In the genomic region with DNA sequence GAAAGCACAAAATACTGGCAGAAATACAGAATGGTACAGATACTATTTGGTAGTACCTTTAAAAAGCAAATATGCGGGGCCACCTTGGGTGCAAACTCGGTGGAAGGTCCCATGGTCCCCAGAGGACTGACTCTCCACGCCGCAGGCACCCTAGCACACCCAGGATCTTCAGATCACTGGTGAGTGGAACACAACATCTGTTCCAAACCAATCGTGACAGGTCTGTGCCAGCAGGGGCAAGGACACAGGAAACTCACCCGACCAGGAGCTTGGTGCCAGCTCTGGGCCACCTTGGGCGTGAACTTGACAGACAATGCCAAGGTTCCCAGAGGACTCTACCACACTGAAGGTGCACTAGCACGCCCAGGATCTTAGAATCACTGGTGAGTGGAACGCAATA, we compare ENCODE assay signal across 26 mouse cellular contexts.
DNase-seq lines count a peak whose midpoint lies in the region; ATAC-seq and TF ChIP-seq lines count a peak whose summit lies in the region.
"Had no signal": no experiment of that assay in that cellular context is flagged by ENCODE, and none has a peak within 500 bp of the region (broad histone marks: within the 10 kb centered on the region; RNA-seq: fewer than 3 reads in every experiment).

No protein-coding gene starts in this region.

- H3K36me3 ChIP-seq in midbrain, embryonic 11.5 days (ENCODE audit: control insufficient read depth, insufficient read depth, low read length): no peaks in the 10 kb centered on the region
- H3K36me3 ChIP-seq in midbrain, postnatal 0 days (ENCODE audit: insufficient read depth, low read length): no peaks in the 10 kb centered on the region
- H3K36me3 ChIP-seq in CH12.LX (replicated peaks in 1 of 2; ENCODE audit: control insufficient read depth in 1 of 2, insufficient read depth in 1 of 2, low read length in 1 of 2): peaks cover 0 to 14% of the 10 kb centered on the region in 2 experiments
- H3K36me3 ChIP-seq: forebrain, embryonic 12.5 days; heart, embryonic 12.5 days; limb, embryonic 12.5 days; neural tube, embryonic 13.5 days; stomach, embryonic 15.5 days had no signal

- no peak overlapping the region for H3K4me2 ChIP-seq in midbrain, embryonic 11.5 days
- H3K4me2 ChIP-seq in midbrain, postnatal 0 days (ENCODE audit: low read depth, low read length, poor library complexity, severe bottlenecking): no peak overlapping the region
- no peak overlapping the region for H3K4me2 ChIP-seq in CH12.LX (ENCODE audit: insufficient read depth, low read depth, poor library complexity, severe bottlenecking)
- H3K4me2 ChIP-seq: forebrain, embryonic 12.5 days; heart, embryonic 12.5 days; limb, embryonic 12.5 days; liver, embryonic 13.5 days; neural tube, embryonic 13.5 days; stomach, embryonic 15.5 days had no signal

- no peak for TF ChIP-seq CTCF in midbrain, postnatal 0 days (IDR thresholded peaks at IDR 0.05)
- no peak for TF ChIP-seq CTCF in CH12.LX (conservative IDR thresholded peaks at IDR 0.05 in 1 of 2, IDR thresholded peaks at IDR 0.05 in 1 of 2; ENCODE audit: low read depth in 2 of 2, low read length in 2 of 2)

- TF ChIP-seq RAD21 in CH12.LX (IDR thresholded peaks at IDR 0.05; ENCODE audit: low read depth, low read length): no peak

- dilution Hi-C loops in CH12.LX (cut with MboI; ENCODE audit: extremely low pct_ligation_motif_present, extremely low pct_unique_long_range_greater_than_20kb, low sequenced_read_pairs): no loop called here

- WGBS in midbrain, embryonic 11.5 days: 93% methylated on average over 9 of the region's 9 CpGs
- 96% methylated on average over 9 of the region's 9 CpGs for WGBS in midbrain, postnatal 0 days

- TF ChIP-seq POLR2A in CH12.LX (IDR thresholded peaks at IDR 0.05; ENCODE audit: low read depth, low read length): no peak

- H3K4me1 ChIP-seq in midbrain, embryonic 11.5 days (ENCODE audit: control insufficient read depth, insufficient read depth, low read length): no peaks in the 10 kb centered on the region
- H3K4me1 ChIP-seq in midbrain, postnatal 0 days (ENCODE audit: insufficient read depth, low read length): no peaks in the 10 kb centered on the region
- H3K4me1 ChIP-seq in CH12.LX (ENCODE audit: control insufficient read depth in 1 of 2, insufficient read depth in 2 of 2): peaks cover 5 to 14% of the 10 kb centered on the region in 2 experiments
- H3K4me1 ChIP-seq: forebrain, embryonic 12.5 days; liver, embryonic 13.5 days; neural tube, embryonic 13.5 days; stomach, embryonic 15.5 days had no signal

- no peak for ATAC-seq in midbrain, embryonic 11.5 days (ENCODE audit: low FRiP score)
- no peak for ATAC-seq in midbrain, postnatal 0 days (ENCODE audit: low FRiP score)
- peak; percentile 64 for ATAC-seq in neutrophil, adult 5-6 weeks (ENCODE audit: extremely low read depth, insufficient number of reproducible peaks, low FRiP score, poor library complexity, severe bottlenecking)
- ATAC-seq: hindbrain, embryonic 16.5 days had no signal

- no peak for TF ChIP-seq EP300 in CH12.LX (IDR thresholded peaks at IDR 0.05; ENCODE audit: low read length)

- H3K27me3 ChIP-seq in midbrain, embryonic 11.5 days (ENCODE audit: control insufficient read depth, insufficient read depth, low read length): no peaks in the 10 kb centered on the region
- no peaks in the 10 kb centered on the region for H3K27me3 ChIP-seq in midbrain, postnatal 0 days (ENCODE audit: insufficient read depth, low read length)
- no peaks in the 10 kb centered on the region for H3K27me3 ChIP-seq in CH12.LX (replicated peaks)
- H3K27me3 ChIP-seq: forebrain, embryonic 12.5 days; heart, embryonic 12.5 days; limb, embryonic 12.5 days; liver, embryonic 13.5 days; neural tube, embryonic 13.5 days; stomach, embryonic 15.5 days had no signal

- H3K27ac ChIP-seq in midbrain, embryonic 11.5 days (ENCODE audit: low read depth, low read length): no peak overlapping the region
- no peak overlapping the region for H3K27ac ChIP-seq in midbrain, postnatal 0 days (ENCODE audit: low read depth, low read length)
- no peak overlapping the region for H3K27ac ChIP-seq in CH12.LX (ENCODE audit: insufficient read depth, low read depth)
- H3K27ac ChIP-seq: forebrain, embryonic 12.5 days; layer of hippocampus, adult 2 months; left cerebral cortex, adult 2 months; limb, embryonic 12.5 days; liver, embryonic 13.5 days; neural tube, embryonic 13.5 days; stomach, embryonic 15.5 days had no signal

- H3K9me3 ChIP-seq in midbrain, embryonic 11.5 days (ENCODE audit: control insufficient read depth, low read length): no peaks in the 10 kb centered on the region
- H3K9me3 ChIP-seq in midbrain, postnatal 0 days (ENCODE audit: low read length): no peaks in the 10 kb centered on the region
- H3K9me3 ChIP-seq in CH12.LX (replicated peaks; ENCODE audit: low read length): peaks cover 6% of the 10 kb centered on the region
- H3K9me3 ChIP-seq: forebrain, embryonic 12.5 days; heart, embryonic 12.5 days; limb, embryonic 12.5 days; liver, embryonic 13.5 days; neural tube, embryonic 13.5 days; stomach, embryonic 15.5 days had no signal

- no peaks in the 10 kb centered on the region for H3K79me2 ChIP-seq in CH12.LX (replicated peaks; ENCODE audit: control insufficient read depth, extremely low read depth, insufficient read depth, poor library complexity, severe bottlenecking)

- DNase-seq in heart, adult 18-20 months: peak; percentile 25 to 37
- DNase-seq in heart, postnatal 4 days: no peak
- DNase-seq in midbrain, embryonic 11.5 days (ENCODE audit: low spot score, missing footprints): peak; percentile 37
- DNase-seq in midbrain, postnatal 0 days (ENCODE audit: low spot score): no peak
- DNase-seq in CH12.LX (ENCODE audit: extremely low read depth): peak; percentile 19
- no peak for DNase-seq in gastrocnemius, postnatal 25 days
- no peak for DNase-seq in kidney, adult 9 months
- DNase-seq: adrenal gland, postnatal 25 days; cerebellum, adult 18-20 months; cerebellum, postnatal 10 days; gastrocnemius, postnatal 10 days; kidney, adult 18-20 months; kidney, postnatal 36 days; liver, embryonic 13.5 days; lung, adult 2 months; lung, postnatal 10 days had no signal

- no peak overlapping the region for H3K9ac ChIP-seq in midbrain, embryonic 11.5 days (ENCODE audit: low read length)
- H3K9ac ChIP-seq in midbrain, postnatal 0 days (replicated peaks; ENCODE audit: low read length, poor library complexity, severe bottlenecking): no peak overlapping the region
- H3K9ac ChIP-seq in CH12.LX (ENCODE audit: insufficient read depth, low read depth): no peak overlapping the region
- H3K9ac ChIP-seq: forebrain, embryonic 12.5 days; heart, embryonic 12.5 days; limb, embryonic 12.5 days; liver, embryonic 13.5 days; neural tube, embryonic 13.5 days; stomach, embryonic 15.5 days had no signal

- no peak overlapping the region for H3K4me3 ChIP-seq in midbrain, embryonic 11.5 days (ENCODE audit: low read depth, low read length)
- H3K4me3 ChIP-seq in midbrain, postnatal 0 days (ENCODE audit: low read depth, low read length): no peak overlapping the region
- H3K4me3 ChIP-seq in CH12.LX (replicated peaks in 1 of 3; ENCODE audit: low read depth in 2 of 3, low read length in 2 of 3, poor library complexity in 1 of 3): no peak overlapping the region
- H3K4me3 ChIP-seq: erythroblast, embryonic 14.5 days; forebrain, embryonic 12.5 days; heart, embryonic 12.5 days; layer of hippocampus, adult 2 months; left cerebral cortex, adult 2 months; limb, embryonic 12.5 days; liver, embryonic 13.5 days; neural tube, embryonic 13.5 days; stomach, embryonic 15.5 days had no signal

- in situ Hi-C loops in CH12.LX (cut with MboI; ENCODE audit: low pct_ligation_motif_present, low pct_unique_long_range_greater_than_20kb, low sequenced_read_pairs): no loop called here

TF ChIP-seq in CH12.LX, 34 proteins besides CTCF, POLR2A, EP300 and RAD21:
- TF ChIP-seq ZC3H11A (IDR thresholded peaks at IDR 0.05; ENCODE audit: low read depth, low read length): no peak
- TF ChIP-seq BHLHE40 (IDR thresholded peaks at IDR 0.05; ENCODE audit: low read depth, low read length): peak; percentile 40

Comparison
In these comparisons a context has a peak if more than half of its experiments do, and no peak if none do; other contexts are left out.
1. DNase-seq: peak in heart, adult 18-20 months (2 of 2), midbrain, embryonic 11.5 days (single experiment) and CH12.LX (single experiment); none in heart, postnatal 4 days (single experiment), midbrain, postnatal 0 days (single experiment), gastrocnemius, postnatal 25 days (single experiment) and kidney, adult 9 months (single experiment).